Mouse (Mus musculus): ENCODE measurements at regions not wholly inside any gene's neighbourhood (a gene's known extent, or its start where the extent isn't known, plus 50 kb on each side); places are given as distances from the start of the nearest gene placed in this dataset.

GRCm38 (mm10) chr10:37304656-37305055 is 165.9 kb upstream of the Marcks start:
- TF ChIP-seq CTCF (conservative IDR thresholded peaks at IDR 0.05; ENCODE audit: insufficient read depth, insufficient read length, low read depth, low read length) (no peak), POLR2A (IDR thresholded peaks at IDR 0.05; ENCODE audit: low read depth, low read length) (no peak)

Data from kidney, adult 2 months (tissue).